Mouse (Mus musculus): ENCODE measurements at regions not wholly inside any gene's neighbourhood (a gene's known extent, or its start where the extent isn't known, plus 50 kb on each side); places are given as distances from the start of the nearest gene placed in this dataset.

DNA sequence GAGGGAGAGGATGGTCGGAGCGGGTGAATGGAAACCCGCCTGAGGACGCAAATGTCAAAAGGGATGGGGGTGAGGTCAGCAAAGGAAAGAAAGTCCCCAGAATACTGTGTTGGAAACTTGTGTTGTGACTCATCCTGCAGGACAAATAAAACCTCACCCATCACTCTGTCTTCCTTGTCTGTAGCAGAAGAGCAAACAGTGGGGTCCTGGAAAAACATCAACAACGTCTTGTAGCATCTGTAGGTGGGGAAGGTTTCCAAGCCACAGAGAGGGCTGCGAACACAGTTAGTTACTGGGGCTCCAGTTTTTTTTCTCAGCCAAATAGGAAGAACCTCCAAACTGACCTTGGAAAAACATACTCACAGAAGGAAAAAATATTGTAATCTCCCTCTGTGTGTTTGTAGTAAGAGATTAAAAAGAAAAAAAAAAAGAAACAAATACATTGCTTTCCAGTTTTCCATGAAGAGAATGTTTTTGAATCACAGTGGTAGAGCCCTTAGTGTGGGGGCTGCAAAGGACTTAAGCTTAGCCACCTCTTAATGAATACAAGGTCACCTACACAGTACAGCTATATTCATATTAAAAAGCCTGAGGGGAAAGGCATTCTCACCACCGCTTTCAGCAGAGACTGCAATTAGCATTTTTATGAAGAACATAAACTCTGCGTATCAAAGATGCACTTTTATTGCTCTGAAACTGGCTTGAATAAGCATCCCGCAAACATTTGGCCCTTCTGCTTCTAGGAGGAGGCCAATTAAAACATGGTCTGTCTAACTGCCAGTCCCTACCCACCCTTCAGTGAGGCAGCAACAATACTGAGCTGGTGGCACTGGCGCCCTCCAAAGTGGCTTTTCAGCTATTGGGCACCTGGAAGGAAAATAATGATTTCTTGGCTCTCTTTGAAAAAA lies 198.6 kb upstream of the Tprg start:
- no peak for DNase-seq (ENCODE audit: low read depth, low spot score)

DNA sequence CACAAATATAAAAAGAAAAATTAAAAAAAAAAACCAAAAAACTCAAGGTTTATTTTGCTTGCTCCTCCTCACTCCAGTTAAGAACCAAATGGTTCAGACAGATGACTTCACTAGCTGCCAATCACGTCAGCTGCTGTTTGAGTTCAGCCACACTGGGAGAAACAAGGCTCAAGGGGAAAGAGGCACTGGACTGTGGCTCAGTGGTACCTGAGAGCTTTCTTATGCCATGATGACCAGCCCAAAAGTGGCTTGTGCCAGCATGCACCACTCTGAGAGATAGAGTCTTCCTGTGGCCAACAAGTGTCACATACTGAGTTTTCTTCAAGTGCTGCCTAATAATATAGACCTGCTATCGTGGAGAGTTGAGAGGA lies 198.0 kb upstream of the Tprg start:
- no peak for DNase-seq (ENCODE audit: low read depth, low spot score)

DNA sequence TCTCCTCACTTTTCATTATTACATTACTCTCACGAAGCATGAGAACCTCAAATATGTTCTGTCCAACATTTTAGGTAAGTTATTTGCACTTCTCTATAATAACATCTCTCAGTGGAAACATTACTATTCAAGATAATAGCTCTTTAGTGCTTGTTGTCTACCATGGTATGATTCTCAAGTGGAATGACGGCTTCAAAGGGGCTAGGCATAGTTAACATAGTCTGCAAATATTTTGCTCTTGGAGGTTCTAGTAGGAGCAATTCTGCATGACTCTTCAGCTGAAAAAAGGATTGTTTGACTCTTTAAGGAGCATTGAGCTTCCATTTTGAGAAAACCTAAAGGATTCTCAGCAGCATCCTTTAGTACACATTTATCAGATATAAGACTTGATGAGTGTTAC lies 182.5 kb upstream of the Tprg start:
- DNase-seq (ENCODE audit: low read depth, low spot score) = no peak

DNA sequence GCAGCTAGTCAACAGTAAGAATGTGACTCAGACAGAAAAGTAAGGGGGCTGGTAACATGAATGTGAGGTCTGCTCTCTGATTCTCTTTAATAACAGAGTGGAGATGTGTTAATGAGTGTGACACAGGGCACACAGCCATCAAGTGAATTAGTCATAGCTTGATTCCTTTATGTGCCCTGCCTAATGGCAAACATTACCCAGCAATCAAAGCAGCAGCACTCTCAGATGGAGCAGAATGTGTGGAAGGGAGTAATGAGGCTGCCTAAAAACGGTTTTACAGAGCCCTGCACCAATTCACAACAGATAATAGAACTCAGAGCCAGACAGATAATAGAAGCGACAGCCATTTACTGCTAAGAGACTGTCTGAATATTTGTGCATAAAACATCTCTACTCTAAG lies 182.0 kb upstream of the Tprg start:
- no peak for DNase-seq (ENCODE audit: low read depth, low spot score)

DNA sequence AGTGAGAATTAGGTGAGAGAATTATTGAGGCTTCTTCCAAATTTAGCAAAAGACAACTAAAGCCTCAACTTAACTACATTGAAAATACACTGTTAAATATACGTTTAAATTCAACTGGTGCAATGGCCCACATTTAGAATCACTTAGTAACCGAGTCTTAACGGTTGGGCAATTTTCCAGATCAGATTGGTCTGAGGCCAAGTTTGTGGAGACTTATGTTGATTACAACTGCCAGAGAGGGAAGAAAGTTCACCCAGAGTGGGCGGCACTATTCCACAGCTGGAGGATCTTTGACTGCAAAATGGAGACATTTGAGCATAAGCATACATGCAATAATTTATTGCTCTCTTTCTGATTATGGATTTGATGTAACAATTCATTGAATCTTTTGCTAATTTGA lies 146.5 kb upstream of the Tprg start:
- DNase-seq (ENCODE audit: low read depth, low spot score) = no peak

DNA sequence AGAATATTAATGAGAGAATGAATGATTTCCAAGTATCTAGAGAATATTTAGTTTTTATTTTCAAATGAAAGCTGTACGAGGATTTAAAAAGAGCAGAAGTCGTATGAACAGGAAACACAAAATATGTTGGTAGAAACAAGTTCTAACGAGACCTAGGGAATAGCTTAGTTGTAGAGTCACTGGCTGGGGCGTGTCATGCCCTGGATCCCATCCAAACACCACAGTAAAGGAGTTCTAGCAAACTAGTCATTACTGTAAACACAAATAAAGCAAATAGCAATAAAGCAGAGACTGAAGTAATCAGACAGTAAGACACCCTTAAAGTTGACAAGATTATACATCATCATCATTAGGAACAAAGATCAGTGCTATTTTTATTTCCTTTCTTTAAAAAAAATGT lies 139.1 kb upstream of the Tprg start:
- DNase-seq (ENCODE audit: low read depth, low spot score) = no peak

DNA sequence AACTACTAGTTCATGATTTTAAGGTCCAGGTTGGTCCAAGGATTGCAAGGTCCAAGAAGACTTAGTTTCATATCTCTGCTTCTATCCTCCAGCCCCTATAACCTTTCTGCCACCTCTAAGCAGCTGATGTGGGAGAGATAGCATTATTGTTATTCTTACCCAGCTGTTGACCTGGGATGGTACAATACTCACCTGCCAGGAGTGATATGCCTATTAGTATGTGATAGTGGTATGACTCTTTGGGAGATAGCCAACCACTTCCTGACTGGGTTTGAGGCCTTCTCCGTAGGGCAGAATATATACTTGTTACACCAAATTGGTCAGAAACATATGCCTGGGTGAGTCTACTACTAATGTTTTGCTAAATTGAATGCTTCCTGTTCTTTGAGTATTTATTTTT lies 137.4 kb upstream of the Tprg start:
- no peak for DNase-seq (ENCODE audit: low read depth, low spot score)

DNA sequence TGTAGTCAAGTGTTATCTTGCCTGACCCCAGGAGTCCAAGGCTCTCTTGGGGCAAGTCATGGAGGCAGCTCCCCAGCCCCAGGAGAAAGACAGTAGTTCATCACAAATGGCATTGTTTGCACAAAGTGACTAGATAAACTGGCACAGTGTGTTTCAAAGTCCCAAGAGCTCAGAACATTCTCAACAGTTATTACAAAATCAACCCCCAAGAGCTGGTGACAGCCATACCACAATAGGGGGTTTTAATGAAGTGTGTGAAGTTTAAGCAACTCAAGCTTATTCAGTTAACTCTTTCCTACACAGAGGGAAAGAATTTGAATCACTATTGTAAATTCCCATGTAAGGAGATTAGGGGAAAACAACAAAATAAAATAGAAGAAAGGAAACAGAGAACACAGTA lies 109.7 kb upstream of the Tprg start:
- no peak for DNase-seq (ENCODE audit: low read depth, low spot score)

DNA sequence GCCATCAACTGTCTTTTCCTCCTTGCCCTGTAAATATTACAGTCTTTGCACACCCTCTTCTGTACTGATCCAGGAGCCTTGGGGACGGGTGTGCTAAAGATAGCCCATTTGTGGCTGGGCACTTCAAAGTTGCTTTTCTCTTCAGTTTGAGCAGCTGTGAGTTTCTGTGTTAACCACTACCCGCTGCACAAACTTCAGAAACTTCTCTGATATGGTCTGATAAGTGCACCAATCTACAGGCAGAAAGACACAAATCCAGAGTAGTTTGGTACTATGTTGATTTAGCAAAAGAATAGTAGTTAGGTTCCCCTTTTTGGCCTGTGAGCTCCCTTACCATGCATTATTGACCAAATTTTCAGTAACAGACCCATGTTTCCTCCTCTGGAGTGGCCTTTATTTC lies 108.6 kb upstream of the Tprg start:
- no peak for DNase-seq (ENCODE audit: low read depth, low spot score)

DNA sequence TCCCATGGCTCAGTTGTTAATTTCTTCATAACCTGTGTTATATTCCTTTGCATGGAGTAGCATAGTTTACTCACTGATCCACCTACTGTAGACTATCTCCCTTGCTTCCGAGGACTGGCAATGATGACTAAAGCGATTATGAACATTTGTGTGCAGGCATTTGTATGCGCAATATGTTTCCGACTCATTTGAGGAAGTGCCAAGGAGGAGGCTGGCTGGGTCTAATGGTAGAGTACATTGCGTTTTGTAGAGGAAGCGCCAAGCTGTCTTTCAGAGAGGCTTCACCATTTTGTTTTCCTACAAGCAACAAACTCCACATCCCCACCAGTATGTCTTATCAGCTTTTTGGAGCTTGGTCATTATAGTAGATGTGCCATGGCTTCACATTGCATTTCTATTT lies 104.7 kb upstream of the Tprg start:
- no peak for DNase-seq (ENCODE audit: low read depth, low spot score)

DNA sequence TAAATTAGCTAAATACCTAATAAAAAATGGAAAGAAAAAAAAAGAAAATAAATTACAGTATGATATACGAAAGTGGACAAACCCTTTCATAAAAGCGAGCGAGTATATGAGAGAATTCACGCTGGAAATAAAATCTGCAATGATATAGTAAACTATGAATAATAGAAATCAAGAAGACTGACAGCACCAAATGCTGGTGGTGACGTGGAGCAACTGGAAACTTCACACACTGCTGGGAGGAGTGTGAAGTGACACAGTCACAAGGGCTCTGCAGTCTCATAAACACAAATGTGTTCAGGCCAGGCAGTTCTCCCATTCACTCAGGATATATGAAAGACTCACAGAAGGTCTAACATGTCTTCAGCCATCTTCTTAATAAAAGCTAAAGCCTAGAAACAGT lies 89.5 kb upstream of the Tprg start:
- no peak for DNase-seq (ENCODE audit: low read depth, low spot score)

DNA sequence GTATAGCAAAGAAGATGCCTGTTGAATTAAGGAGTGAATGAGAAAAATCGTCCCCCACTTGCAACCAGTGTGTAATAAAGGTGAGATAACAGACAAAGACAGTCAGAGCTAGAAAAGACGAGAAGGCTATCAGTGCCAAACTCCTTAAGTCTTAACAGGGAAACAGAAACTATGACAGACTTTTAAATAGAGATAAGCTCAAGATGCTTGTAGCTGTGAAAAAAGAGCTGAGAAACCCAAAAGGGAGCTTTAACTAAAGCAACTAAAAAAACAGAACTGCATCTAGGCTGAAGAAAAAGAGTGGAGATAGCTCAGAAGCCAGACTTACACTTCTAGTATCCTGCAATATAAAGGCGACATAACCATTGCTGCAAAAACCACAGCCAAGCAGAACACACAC lies 87.8 kb upstream of the Tprg start:
- DNase-seq (ENCODE audit: low read depth, low spot score) = no peak

DNA sequence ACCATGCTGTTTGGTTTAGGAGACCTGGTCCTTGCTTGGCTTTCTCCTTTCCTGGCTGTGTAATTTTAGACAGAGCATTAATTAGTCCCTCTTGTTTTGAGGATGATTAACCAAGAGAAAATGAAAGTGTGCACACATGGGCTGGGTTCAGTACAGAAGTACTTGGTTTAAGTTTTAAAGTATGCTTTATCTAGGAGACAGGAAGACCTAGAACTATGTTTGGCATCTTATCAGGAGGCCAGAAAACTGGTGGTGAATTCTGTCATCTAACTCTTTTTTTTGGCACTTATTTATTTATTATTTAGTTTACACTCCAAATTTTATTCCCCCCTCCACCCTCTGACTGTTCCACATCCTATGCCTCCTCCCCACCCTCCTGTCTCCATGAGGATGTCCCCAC lies 86.6 kb upstream of the Tprg start:
- DNase-seq (ENCODE audit: low read depth, low spot score) = no peak

DNA sequence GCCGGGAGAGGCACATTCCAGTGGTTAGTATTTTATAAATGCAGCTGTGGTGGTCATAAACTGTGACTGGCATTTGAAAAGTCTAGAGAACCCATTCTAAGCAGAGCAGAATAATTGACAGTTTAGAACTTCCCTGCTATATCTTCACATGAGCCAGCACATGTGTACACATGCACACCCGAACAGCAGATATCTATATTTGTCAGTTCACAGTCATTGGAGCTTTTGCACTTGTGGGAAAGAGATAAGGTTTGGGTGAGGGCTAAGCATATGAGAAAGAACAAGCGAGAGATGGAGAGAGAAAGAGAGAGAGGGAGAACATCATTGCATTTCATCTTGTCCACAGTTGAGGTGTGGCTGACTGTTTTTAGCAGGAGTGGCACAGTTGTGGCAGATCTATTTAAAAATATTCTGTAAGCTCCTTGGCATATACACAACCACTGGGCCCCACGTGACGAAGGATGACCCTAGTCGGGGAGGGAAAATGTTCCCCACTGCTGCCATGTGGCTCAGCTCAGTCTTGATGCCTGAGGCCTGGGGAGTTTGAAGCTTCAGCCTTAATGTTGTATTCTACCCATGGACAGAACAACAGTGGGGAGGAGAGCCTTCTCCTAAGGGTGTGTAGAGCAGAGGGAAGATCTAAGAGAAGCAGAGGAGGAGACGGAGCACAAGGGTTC lies 85.4 kb upstream of the Tprg start:
- no peak for DNase-seq (ENCODE audit: low read depth, low spot score)

DNA sequence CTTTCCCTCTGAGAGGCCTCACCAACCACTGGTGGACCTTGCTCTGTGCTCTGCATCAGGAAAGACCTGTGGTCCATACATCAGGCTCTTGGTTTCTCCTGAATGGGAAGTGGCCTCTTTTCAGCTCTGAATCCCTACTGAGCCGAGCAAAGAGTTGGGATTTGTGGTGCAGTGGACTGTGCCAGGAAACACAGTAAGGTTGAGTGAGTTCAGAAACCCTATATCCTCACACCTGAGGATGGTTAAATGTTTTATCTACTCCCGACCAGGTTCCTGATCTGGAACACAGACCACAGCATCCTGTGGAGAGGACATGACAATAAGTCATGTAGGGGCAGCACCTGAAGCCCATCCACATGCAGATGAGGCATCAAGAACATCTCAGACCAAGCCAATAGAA lies 73.4 kb upstream of the Tprg start:
- no peak for DNase-seq (ENCODE audit: low read depth, low spot score)

DNA sequence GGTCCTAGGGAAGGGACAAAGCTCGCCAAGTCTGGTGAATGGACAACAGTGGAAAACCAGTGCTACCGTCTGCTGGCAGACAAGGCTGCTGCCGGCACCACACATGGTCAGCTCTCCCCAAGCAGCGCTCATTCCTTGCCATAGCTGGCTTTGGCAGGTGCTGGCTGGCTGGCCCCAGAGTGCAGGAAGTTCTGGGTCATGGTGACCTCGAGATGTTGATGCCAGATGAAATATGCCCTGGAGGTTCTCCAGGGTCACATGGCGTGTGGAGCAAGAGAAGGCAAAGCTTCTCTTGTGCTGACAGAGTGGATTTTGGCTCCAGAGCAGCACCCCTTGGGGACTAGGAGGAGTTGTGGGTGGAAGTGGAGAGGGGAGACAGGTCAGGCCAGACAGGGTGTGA lies 66.1 kb upstream of the Tprg start:
- no peak for DNase-seq (ENCODE audit: low read depth, low spot score)

DNA sequence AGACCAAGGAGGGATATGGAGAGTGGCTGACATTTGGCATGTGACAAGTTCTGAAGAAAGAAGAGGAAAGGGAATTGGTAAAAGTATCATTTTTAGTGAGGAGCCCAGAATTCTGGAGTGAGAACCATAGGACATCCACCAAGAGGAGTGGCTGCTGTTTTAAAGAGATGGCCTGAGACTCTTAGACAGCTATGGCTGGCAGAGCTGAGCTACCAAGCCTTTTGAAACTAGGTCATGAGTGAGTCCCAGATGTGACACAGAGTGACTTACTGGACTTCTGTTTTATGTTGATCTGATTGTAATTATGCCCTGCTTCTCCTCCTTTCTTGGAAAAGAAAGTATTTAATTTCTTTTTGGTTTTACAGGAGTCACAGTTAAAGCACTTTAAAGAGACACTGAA lies 61.8 kb upstream of the Tprg start:
- no peak for DNase-seq (ENCODE audit: low read depth, low spot score)
